Mouse (Mus musculus) layer of hippocampus, adult 11-12 months (tissue): ENCODE measurements at regions not wholly inside any gene's neighbourhood (a gene's known extent, or its start where the extent isn't known, plus 50 kb on each side); places are given as distances from the start of the nearest gene placed in this dataset.

Experiments
- DNase-seq: peaks from one replicate; pipeline ENCODE4 v3.0.0; 2022; ENCODE audit warnings: low spot score

- DNase-seq, result no peak
Observed at GRCm38 (mm10) chr13:69433461-69434323, 99.9 kb upstream of the Nsun2 start.

- no peak for DNase-seq
Observed at GRCm38 (mm10) chr13:69439486-69439885, 94.1 kb upstream of the Nsun2 start.

- no peak for DNase-seq
Observed at GRCm38 (mm10) chr13:69441798-69442197, 91.7 kb upstream of the Nsun2 start.

- DNase-seq, result no peak
Observed at GRCm38 (mm10) chr13:69445611-69446010, 87.9 kb upstream of the Nsun2 start.
